Mouse (Mus musculus): ENCODE measurements around the gene Wdr66. TPM values are rescaled to one million over a fixed set of nuclear protein-coding genes. Genes with fewer than 3 reads are reported as not detected.

Gene Wdr66
- total and polyA plus RNA-seq, 3 experiments = 0.52 to 2.0 (median 0.65) TPM

DNA sequence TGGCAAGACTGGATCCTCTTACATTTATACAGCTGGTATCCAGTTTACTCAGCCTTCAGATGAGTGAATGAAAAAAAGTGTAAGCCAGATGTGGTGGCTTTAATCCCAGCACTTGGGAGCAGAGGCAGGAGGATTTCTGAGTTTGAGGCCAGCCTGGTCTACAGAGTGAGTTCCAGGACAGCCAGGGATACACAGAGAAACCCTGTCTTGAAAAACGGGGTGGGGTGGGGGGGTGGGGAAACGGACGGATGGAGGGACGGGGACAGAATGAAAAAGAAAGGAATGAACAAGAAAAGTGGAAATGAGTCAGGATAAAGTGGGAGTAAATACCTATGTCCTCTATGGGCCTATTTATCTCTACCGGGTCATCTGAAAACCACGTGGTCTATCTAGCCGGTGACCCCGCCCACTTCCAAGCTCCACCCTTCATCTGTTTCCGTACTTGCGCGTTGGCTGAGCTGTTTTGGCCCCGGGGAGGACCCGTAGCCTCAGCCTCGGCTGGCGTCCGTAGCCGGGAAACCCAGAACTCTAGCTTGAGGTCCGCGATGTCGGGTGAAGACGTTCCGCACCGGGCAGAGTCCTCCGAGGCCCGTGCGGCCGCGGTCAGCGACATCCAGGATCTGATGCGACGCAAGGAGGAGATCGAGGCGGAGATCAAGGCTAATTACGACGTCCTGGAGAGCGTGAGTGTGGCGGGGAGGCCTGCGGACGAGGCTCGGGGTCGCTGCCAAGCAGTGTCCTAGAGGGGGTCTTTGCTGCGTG, 24.0 kb upstream of the Wdr66 start:
- Histone ChIP-seq H3K27ac (peak overlapping the region; percentile 77), H3K4me3 (peak overlapping the region; percentile 79), H3K79me2 (replicated peaks; ENCODE audit: control insufficient read depth, insufficient read depth, low read length) (peaks cover 1% of the 10 kb centered on the region), H3K4me1 (ENCODE audit: control insufficient read depth, insufficient read depth, low read length) (peaks cover 2% of the 10 kb centered on the region), H3K36me3 (ENCODE audit: control insufficient read depth, insufficient read depth, low read length) (no peaks in the 10 kb centered on the region), H3K27me3 (ENCODE audit: control insufficient read depth, insufficient read depth, low read length) (no peaks in the 10 kb centered on the region), H3K9ac (ENCODE audit: low read depth, low read length) (peak overlapping the region; percentile 91)
- no peak for TF ChIP-seq CTCF (IDR thresholded peaks at IDR 0.05)
- TF ChIP-seq POLR2A (IDR thresholded peaks at IDR 0.05; ENCODE audit: insufficient read depth, low read depth, low read length) = peak; percentile 57
- TF ChIP-seq EP300 (IDR thresholded peaks at IDR 0.05; ENCODE audit: insufficient read depth, low read depth, low read length) = 0 out of 2 replicates have a peak, but pooled peaks have one; percentile 34
- 2% methylated on average over 42 of the region's 42 CpGs for WGBS
- peak; percentile 94 to 95 for DNase-seq
- intact Hi-C loops (cut with DNase I) = loop anchor here (5.0 kb wide), 1 partner anchor 151 kb away; no protein-coding TSS in a partner anchor

DNA sequence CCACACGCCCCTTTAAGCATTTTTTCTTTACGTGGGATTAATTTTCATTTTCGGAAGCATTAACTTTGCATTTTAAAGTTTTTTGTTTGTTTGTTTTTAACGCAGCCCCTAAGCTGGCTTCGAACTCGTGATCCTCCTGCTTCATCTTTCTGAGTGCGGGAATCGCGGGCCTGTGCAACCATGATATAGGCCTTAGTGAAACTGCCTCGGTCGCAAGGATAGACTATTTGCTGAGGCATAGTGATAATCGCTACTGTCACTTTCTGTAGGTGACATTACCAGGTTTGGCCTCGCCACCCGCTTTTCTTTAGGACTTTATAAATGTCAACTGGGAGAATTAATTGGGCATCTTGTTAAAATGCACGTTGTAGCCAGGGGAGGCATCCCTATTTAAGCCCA, 23.4 kb upstream of the Wdr66 start:
- Histone ChIP-seq H3K36me3 (ENCODE audit: control insufficient read depth, insufficient read depth, low read length) (no peaks in the 10 kb centered on the region), H3K4me3 (peak overlapping the region; percentile 79), H3K27me3 (ENCODE audit: control insufficient read depth, insufficient read depth, low read length) (no peaks in the 10 kb centered on the region), H3K9ac (ENCODE audit: low read depth, low read length) (peak overlapping the region; percentile 91), H3K4me1 (ENCODE audit: control insufficient read depth, insufficient read depth, low read length) (peaks cover 2% of the 10 kb centered on the region), H3K27ac (peak overlapping the region; percentile 77), H3K79me2 (replicated peaks; ENCODE audit: control insufficient read depth, insufficient read depth, low read length) (peaks cover 1% of the 10 kb centered on the region)
- DNase-seq = no peak
- intact Hi-C loops (cut with DNase I) = loop anchor here (5.0 kb wide), 1 partner anchor 151 kb away; no protein-coding TSS in a partner anchor
- no peak for TF ChIP-seq CTCF (IDR thresholded peaks at IDR 0.05)
- TF ChIP-seq POLR2A (IDR thresholded peaks at IDR 0.05; ENCODE audit: insufficient read depth, low read depth, low read length) = no peak
- no peak for TF ChIP-seq EP300 (IDR thresholded peaks at IDR 0.05; ENCODE audit: insufficient read depth, low read depth, low read length)
- 8% methylated on average over 15 of the region's 15 CpGs for WGBS

GRCm38 (mm10) chr5:123229296-123229695, 22.6 kb upstream of the Wdr66 start:
- Histone ChIP-seq H3K4me3 (no peak overlapping the region), H3K4me1 (ENCODE audit: control insufficient read depth, insufficient read depth, low read length) (peaks cover 2% of the 10 kb centered on the region), H3K27me3 (ENCODE audit: control insufficient read depth, insufficient read depth, low read length) (no peaks in the 10 kb centered on the region), H3K36me3 (ENCODE audit: control insufficient read depth, insufficient read depth, low read length) (no peaks in the 10 kb centered on the region), H3K9ac (ENCODE audit: low read depth, low read length) (peak overlapping the region; percentile 35; the same call in 1 of the 2 replicates), H3K79me2 (replicated peaks; ENCODE audit: control insufficient read depth, insufficient read depth, low read length) (peaks cover 1% of the 10 kb centered on the region), H3K27ac (no peak overlapping the region)
- no peak for TF ChIP-seq POLR2A (IDR thresholded peaks at IDR 0.05; ENCODE audit: insufficient read depth, low read depth, low read length)
- TF ChIP-seq EP300 (IDR thresholded peaks at IDR 0.05; ENCODE audit: insufficient read depth, low read depth, low read length) = no peak
- TF ChIP-seq CTCF (IDR thresholded peaks at IDR 0.05) = no peak
- intact Hi-C loops (cut with DNase I) = loop anchor here (5.0 kb wide), 1 partner anchor 152 kb away; no protein-coding TSS in a partner anchor
- no peak for DNase-seq
- WGBS = 81% methylated on average over 6 of the region's 6 CpGs

DNA sequence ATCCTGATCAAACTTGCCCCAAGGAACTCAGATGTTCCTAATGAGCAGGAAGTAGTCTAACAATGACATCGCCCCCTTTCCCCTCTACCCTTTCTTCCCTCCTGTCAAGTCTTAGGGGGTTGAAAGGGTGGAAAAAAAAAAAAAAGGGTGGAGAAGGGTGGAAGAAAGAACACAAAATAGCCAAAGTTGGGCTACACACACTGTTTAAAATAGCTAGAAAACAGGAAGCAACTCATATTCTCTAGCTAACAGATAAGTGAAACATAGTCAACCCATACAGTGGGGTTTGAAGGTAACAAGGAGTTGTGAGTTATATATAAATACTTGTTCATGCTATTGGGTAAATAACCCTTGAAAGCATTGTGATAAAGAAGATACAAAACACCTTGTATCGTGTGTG, 19.7 kb upstream of the Wdr66 start:
- no peak overlapping the region for H3K27ac ChIP-seq
- no peak overlapping the region for H3K9ac ChIP-seq (ENCODE audit: low read depth, low read length)
- H3K36me3 ChIP-seq (ENCODE audit: control insufficient read depth, insufficient read depth, low read length) = no peaks in the 10 kb centered on the region
- TF ChIP-seq POLR2A (IDR thresholded peaks at IDR 0.05; ENCODE audit: insufficient read depth, low read depth, low read length) = no peak
- TF ChIP-seq CTCF (IDR thresholded peaks at IDR 0.05) = no peak
- TF ChIP-seq EP300 (IDR thresholded peaks at IDR 0.05; ENCODE audit: insufficient read depth, low read depth, low read length) = no peak
- no peaks in the 10 kb centered on the region for H3K27me3 ChIP-seq (ENCODE audit: control insufficient read depth, insufficient read depth, low read length)
- 78% methylated on average over 2 of the region's 2 CpGs for WGBS
- peaks cover 1% of the 10 kb centered on the region for H3K79me2 ChIP-seq (replicated peaks; ENCODE audit: control insufficient read depth, insufficient read depth, low read length)
- DNase-seq = no peak
- H3K4me3 ChIP-seq = no peak overlapping the region
- peaks cover 2% of the 10 kb centered on the region for H3K4me1 ChIP-seq (ENCODE audit: control insufficient read depth, insufficient read depth, low read length)
- intact Hi-C loops (cut with DNase I) = no loop called here

- no peaks in the 10 kb centered on the region; the same call in 1 of the 2 replicates for H3K79me2 ChIP-seq (replicated peaks; ENCODE audit: control insufficient read depth, insufficient read depth, low read length)
- no peak overlapping the region for H3K27ac ChIP-seq
- H3K27me3 ChIP-seq (ENCODE audit: control insufficient read depth, insufficient read depth, low read length) = no peaks in the 10 kb centered on the region
- WGBS = 37% methylated on average over 2 of the region's 2 CpGs
- intact Hi-C loops (cut with DNase I) = no loop called here
- H3K4me3 ChIP-seq = no peak overlapping the region
- TF ChIP-seq EP300 (IDR thresholded peaks at IDR 0.05; ENCODE audit: insufficient read depth, low read depth, low read length) = no peak
- peak; percentile 61 for TF ChIP-seq CTCF (IDR thresholded peaks at IDR 0.05)
- no peaks in the 10 kb centered on the region for H3K4me1 ChIP-seq (ENCODE audit: control insufficient read depth, insufficient read depth, low read length)
- no peak overlapping the region for H3K9ac ChIP-seq (ENCODE audit: low read depth, low read length)
- no peak for DNase-seq
- H3K36me3 ChIP-seq (ENCODE audit: control insufficient read depth, insufficient read depth, low read length) = no peaks in the 10 kb centered on the region
These were observed 16.2 kb upstream of the Wdr66 start for GRCm38 (mm10) chr5:123235731-123236130.

- Histone ChIP-seq H3K9ac (ENCODE audit: low read depth, low read length) (no peak overlapping the region), H3K4me3 (no peak overlapping the region), H3K79me2 (replicated peaks; ENCODE audit: control insufficient read depth, insufficient read depth, low read length) (no peaks in the 10 kb centered on the region), H3K27ac (no peak overlapping the region), H3K27me3 (ENCODE audit: control insufficient read depth, insufficient read depth, low read length) (no peaks in the 10 kb centered on the region), H3K4me1 (ENCODE audit: control insufficient read depth, insufficient read depth, low read length) (no peaks in the 10 kb centered on the region), H3K36me3 (ENCODE audit: control insufficient read depth, insufficient read depth, low read length) (no peaks in the 10 kb centered on the region)
- intact Hi-C loops (cut with DNase I) = no loop called here
- DNase-seq = no peak
- WGBS = 89% methylated on average over 9 of the region's 9 CpGs
- TF ChIP-seq CTCF (IDR thresholded peaks at IDR 0.05) (no peak), EP300 (IDR thresholded peaks at IDR 0.05; ENCODE audit: insufficient read depth, low read depth, low read length) (no peak), POLR2A (IDR thresholded peaks at IDR 0.05; ENCODE audit: insufficient read depth, low read depth, low read length) (no peak)
These were observed 15.5 kb upstream of the Wdr66 start for GRCm38 (mm10) chr5:123236426-123236825.
